In genomic region chr1:66320378-66321135, GRCm38 (mm10) we compare ENCODE assay signal across 12 mouse cellular contexts.
DNase-seq lines count a peak whose midpoint lies in the region; ATAC-seq lines count a peak whose summit lies in the region.
"Had no signal": no experiment of that assay in that cellular context is flagged by ENCODE, and none has a peak within 500 bp of the region (broad histone marks: within the 10 kb centered on the region; RNA-seq: fewer than 3 reads in every experiment).

No protein-coding gene starts in this region.

- peaks cover 10% of the 10 kb centered on the region; the same call in 1 of the 2 replicates for H3K4me1 ChIP-seq in neural tube, embryonic 11.5 days (ENCODE audit: control insufficient read depth, insufficient read depth, low read length)
- H3K4me1 ChIP-seq in forebrain, embryonic 12.5 days, result peaks cover 35% of the 10 kb centered on the region
- H3K4me1 ChIP-seq: heart, embryonic 10.5 days had no signal

- DNase-seq in neural tube, embryonic 11.5 days (ENCODE audit: low spot score), result peak; percentile 39
- DNase-seq in neural tube, embryonic 10.5 days (ENCODE audit: extremely low spot score, low spot score), result no peak
- peak; percentile 51 for DNase-seq in mesoderm, embryonic 11.5 days (ENCODE audit: low read depth, low spot score)
- DNase-seq in lung, adult 18-20 months, result no peak
- DNase-seq in testis, postnatal 14 days (ENCODE audit: low spot score), result no peak
- DNase-seq in right cerebral cortex, adult 18-20 months, result no peak
- DNase-seq: kidney, adult 8-10 months; lung, postnatal 4 days had no signal

- H3K9ac ChIP-seq in neural tube, embryonic 11.5 days (ENCODE audit: low read length), result no peak overlapping the region; the same call in 1 of the 2 replicates
- H3K9ac ChIP-seq in forebrain, embryonic 12.5 days, result 0 out of 2 replicates have a peak overlapping the region, but pooled peaks have one; percentile 25
- H3K9ac ChIP-seq: limb, embryonic 13.5 days had no signal

- H3K36me3 ChIP-seq in neural tube, embryonic 11.5 days (ENCODE audit: control insufficient read depth, insufficient read depth, low read length), result no peaks in the 10 kb centered on the region
- 0 out of 2 replicates have a peak, but pooled peaks cover 3% of the 10 kb centered on the region for H3K36me3 ChIP-seq in forebrain, embryonic 12.5 days (replicated peaks)
- H3K36me3 ChIP-seq: heart, embryonic 10.5 days; limb, embryonic 13.5 days had no signal

- no peaks in the 10 kb centered on the region for H3K27me3 ChIP-seq in neural tube, embryonic 11.5 days (ENCODE audit: control insufficient read depth, insufficient read depth, low read length)
- no peaks in the 10 kb centered on the region for H3K27me3 ChIP-seq in forebrain, embryonic 12.5 days
- H3K27me3 ChIP-seq: limb, embryonic 13.5 days had no signal

- ATAC-seq in neural tube, embryonic 11.5 days (ENCODE audit: insufficient read depth, low FRiP score, low TSS enrichment), result 0 out of 2 replicates have a peak, but pooled peaks have one; percentile 54
- ATAC-seq in forebrain, embryonic 12.5 days (ENCODE audit: low FRiP score), result peak; percentile 80
- no peak for ATAC-seq in megakaryocyte-erythroid progenitor cell, adult 5-6 weeks (replicated peaks; ENCODE audit: low FRiP score, low TSS enrichment, poor library complexity, severe bottlenecking)

- H3K4me3 ChIP-seq in neural tube, embryonic 11.5 days (ENCODE audit: low read depth, low read length), result no peak overlapping the region
- H3K4me3 ChIP-seq in forebrain, embryonic 12.5 days (replicated peaks), result no peak overlapping the region
- H3K4me3 ChIP-seq: heart, embryonic 10.5 days; limb, embryonic 13.5 days had no signal

- 82% methylated on average over 2 of the region's 2 CpGs for WGBS in neural tube, embryonic 11.5 days
- 45% methylated on average over 2 of the region's 2 CpGs for WGBS in forebrain, embryonic 12.5 days

- H3K4me2 ChIP-seq in neural tube, embryonic 11.5 days (ENCODE audit: low read depth), result no peak overlapping the region
- H3K4me2 ChIP-seq in forebrain, embryonic 12.5 days, result peak overlapping the region; percentile 36

- H3K27ac ChIP-seq in neural tube, embryonic 11.5 days (ENCODE audit: low read depth, low read length), result peak overlapping the region; percentile 83
- H3K27ac ChIP-seq in forebrain, embryonic 12.5 days, result peak overlapping the region; percentile 93
- H3K27ac ChIP-seq: heart, embryonic 10.5 days; limb, embryonic 13.5 days had no signal

- H3K9me3 ChIP-seq in neural tube, embryonic 11.5 days (ENCODE audit: control insufficient read depth, low read length), result no peaks in the 10 kb centered on the region
- H3K9me3 ChIP-seq in forebrain, embryonic 12.5 days, result no peaks in the 10 kb centered on the region
- H3K9me3 ChIP-seq: heart, embryonic 10.5 days; limb, embryonic 13.5 days had no signal

Comparison
In these comparisons a context has a peak if more than half of its experiments do, and no peak if none do; other contexts are left out.
1. DNase-seq: peak in neural tube, embryonic 11.5 days (single experiment) and mesoderm, embryonic 11.5 days (single experiment); none in neural tube, embryonic 10.5 days (single experiment), lung, adult 18-20 months (0 of 2), testis, postnatal 14 days (single experiment) and right cerebral cortex, adult 18-20 months (single experiment).